Mouse (Mus musculus) limb, embryonic 14.5 days (tissue): Measurements from ENCODE around the gene Pla2g16. TPM values are rescaled to one million over a fixed set of nuclear protein-coding genes. Genes with fewer than 3 reads are reported as not detected.

Experiments used
- ATAC-seq: fragments of 200-750 bp; cut with Nextera tagmentation; 2 replicates; pipeline ENCODE4 v1.8.0; 2017; ENCODE audit warnings: low read depth, moderate number of reproducible peaks, moderate TSS enrichment; ENCODE audit not compliant: low FRiP score
- DNase-seq: peaks from one replicate; pipeline ENCODE4 v3.0.0-alpha.2; 2015; ENCODE audit warnings: low spot score
- H3K27ac ChIP-seq: fragments of 300-500 bp; sonication (generic); replicated peaks from 2 replicates; pipeline ENCODE4 v1.5.1; 2014; ENCODE audit warnings: low read depth, mild to moderate bottlenecking, low read length, moderate library complexity, mixed read lengths
- H3K27me3 ChIP-seq: fragments of 300-500 bp; sonication (generic); 2 replicates; pipeline ENCODE4 v1.6.1; 2014; ENCODE audit warnings: low read length, mixed read lengths; ENCODE audit not compliant: control insufficient read depth, insufficient read depth
- H3K36me3 ChIP-seq: fragments of 300-500 bp; sonication (generic); 2 replicates; pipeline ENCODE4 v1.6.1; 2014; ENCODE audit warnings: mild to moderate bottlenecking, low read length, moderate library complexity, mixed read lengths; ENCODE audit not compliant: control insufficient read depth, insufficient read depth
- H3K4me1 ChIP-seq: fragments of 300-500 bp; sonication (generic); 2 replicates; pipeline ENCODE4 v1.6.1; 2014; ENCODE audit warnings: antibody characterized with exemption, low read length, mixed read lengths; ENCODE audit not compliant: control insufficient read depth, insufficient read depth
- H3K4me2 ChIP-seq: fragments of 300-500 bp; sonication (generic); replicated peaks from 2 replicates; pipeline ENCODE4 v1.6.1; 2014; ENCODE audit warnings: low read depth, mild to moderate bottlenecking, low read length, moderate library complexity; ENCODE audit not compliant: severe bottlenecking
- H3K4me3 ChIP-seq: fragments of 300-500 bp; sonication (generic); replicated peaks from 2 replicates; pipeline ENCODE4 v1.5.1; 2014; ENCODE audit warnings: low read length
- H3K9ac ChIP-seq: fragments of 300-500 bp; sonication (generic); 2 replicates; pipeline ENCODE4 v1.6.1; 2014; ENCODE audit warnings: mild to moderate bottlenecking, low read depth, low read length, moderate library complexity; ENCODE audit not compliant: severe bottlenecking
- H3K9me3 ChIP-seq: fragments of 300-500 bp; sonication (generic); 2 replicates; pipeline ENCODE4 v1.6.1; 2016; ENCODE audit warnings: low read length; ENCODE audit not compliant: control insufficient read depth
- POLR2A ChIP-seq: fragments of 200-500 bp; IDR thresholded peaks from 2 replicates; pipeline ENCODE4 v1.8.0; 2012; ENCODE audit warnings: inconsistent platforms, mild to moderate bottlenecking, moderate library complexity, borderline replicate concordance; ENCODE audit not compliant: insufficient read depth, insufficient read length; ENCODE audit errors: extremely low read depth
- WGBS: fragments of 180-500 bp; shearing (Covaris S2); extraction: QIAGEN DNeasy Blood & Tissue Kit; methylation state at CpG from one replicate; pipeline ENCODE4 v1.1.7; 2014; 5-methylcytosine and 5-hydroxymethylcytosine counted together
- polyA plus RNA-seq, 2 experiments: library from polyadenylated mRNA; depleted of rRNA in 1 of 2; stranded (reverse) in 1 of 2; unstranded in 1 of 2; fragments of >200 nt; fragmentation: Nextera tagmentation in 1 of 2; extraction: Ambion mirVana in 1 of 2; gene quantifications; 2 replicates each; pipeline versions ENCODE4 v1.2.1 to v1.2.3; 2012 to 2014

The Pla2g16 gene
- polyA plus RNA-seq, 2 experiments: 9.2 to 13.3 TPM

DNA sequence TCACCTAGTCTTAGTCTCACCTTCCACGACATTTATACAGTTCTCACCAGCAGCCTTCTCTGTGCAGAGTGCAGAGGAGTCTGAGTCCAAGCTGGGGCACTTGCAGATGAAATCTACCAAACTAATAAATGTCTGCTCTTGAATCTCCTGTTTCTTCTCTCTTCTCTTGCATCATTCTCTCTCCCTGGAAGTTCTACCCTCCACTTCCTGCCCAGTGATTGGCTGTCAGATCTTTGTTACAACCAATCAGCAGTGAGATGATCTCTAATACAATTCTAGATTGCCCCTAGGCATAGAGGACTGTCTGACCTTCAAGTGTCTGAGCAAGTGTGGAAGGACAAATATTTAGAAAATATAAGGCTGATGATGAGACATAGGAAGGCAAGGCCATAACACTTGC, 18.9 kb downstream of the Pla2g16 start:
- TF ChIP-seq POLR2A: no peak

DNA sequence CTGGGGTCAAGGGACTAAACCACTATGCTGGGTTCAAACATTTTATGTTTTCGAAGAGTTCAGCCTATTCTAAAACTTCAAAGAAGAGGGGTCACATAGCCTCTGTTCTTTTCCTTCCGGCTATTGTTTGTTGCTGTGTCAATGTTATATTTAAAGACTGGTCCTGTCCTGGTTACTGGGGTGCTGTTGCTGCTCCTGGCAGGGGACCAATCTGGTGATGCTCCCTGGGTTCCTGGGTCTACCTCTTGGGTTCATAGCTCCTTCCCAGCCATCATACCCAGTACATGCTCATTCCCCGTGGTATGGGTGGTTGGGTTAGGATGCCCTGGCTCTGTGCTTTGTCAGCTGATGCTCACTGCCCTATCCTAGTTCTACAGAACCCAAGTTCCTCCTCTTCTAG, 20.5 kb downstream of the Pla2g16 start:
- H3K4me3 ChIP-seq: no peak overlapping the region
- H3K4me2 ChIP-seq: no peak overlapping the region
- no peaks in the 10 kb centered on the region for H3K4me1 ChIP-seq
- 85% methylated on average over 3 of the region's 3 CpGs for WGBS
- H3K9me3 ChIP-seq: no peaks in the 10 kb centered on the region
- no peak overlapping the region for H3K27ac ChIP-seq
- no peak for TF ChIP-seq POLR2A
- DNase-seq (no peak), ATAC-seq (no peak)
- H3K27me3 ChIP-seq: no peaks in the 10 kb centered on the region
- H3K9ac ChIP-seq: no peak overlapping the region
- no peaks in the 10 kb centered on the region for H3K36me3 ChIP-seq

More for the DNA sequence above, 18.9 kb downstream of the Pla2g16 start:
- Histone ChIP-seq H3K4me1 (no peaks in the 10 kb centered on the region), H3K27me3 (no peaks in the 10 kb centered on the region), H3K4me3 (no peak overlapping the region), H3K9me3 (no peaks in the 10 kb centered on the region), H3K27ac (no peak overlapping the region), H3K9ac (no peak overlapping the region), H3K4me2 (no peak overlapping the region), H3K36me3 (no peaks in the 10 kb centered on the region)
- 76% methylated on average over 1 of the region's 1 CpGs for WGBS
- ATAC-seq (no peak), DNase-seq (no peak)

DNA sequence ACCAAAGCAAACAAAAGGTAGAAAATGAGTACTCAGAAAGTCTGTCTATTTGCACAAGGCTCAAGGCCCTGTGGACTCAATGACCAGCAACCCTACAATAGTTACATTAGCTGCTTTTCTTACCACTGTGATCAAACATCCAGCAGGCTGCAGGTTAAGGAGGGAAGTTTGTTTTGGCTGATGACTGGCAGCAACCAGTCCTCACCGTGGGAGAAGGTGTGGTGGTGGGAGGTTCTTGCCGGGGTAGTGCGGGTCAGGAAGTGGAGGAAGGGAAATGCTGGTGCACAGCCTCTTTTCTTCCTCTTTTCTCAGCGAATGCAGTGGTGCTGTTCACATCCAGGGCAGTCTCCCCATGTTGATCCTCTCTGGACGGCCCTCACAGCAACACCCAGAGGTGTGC, 23.8 kb downstream of the Pla2g16 start:
- Histone ChIP-seq H3K9me3 (no peaks in the 10 kb centered on the region), H3K9ac (no peak overlapping the region), H3K4me1 (no peaks in the 10 kb centered on the region), H3K27ac (no peak overlapping the region), H3K4me3 (no peak overlapping the region), H3K4me2 (no peak overlapping the region), H3K27me3 (no peaks in the 10 kb centered on the region), H3K36me3 (no peaks in the 10 kb centered on the region)
- no peak for ATAC-seq
- TF ChIP-seq POLR2A: no peak
- 49% methylated on average over 5 of the region's 5 CpGs for WGBS
- DNase-seq: no peak

DNA sequence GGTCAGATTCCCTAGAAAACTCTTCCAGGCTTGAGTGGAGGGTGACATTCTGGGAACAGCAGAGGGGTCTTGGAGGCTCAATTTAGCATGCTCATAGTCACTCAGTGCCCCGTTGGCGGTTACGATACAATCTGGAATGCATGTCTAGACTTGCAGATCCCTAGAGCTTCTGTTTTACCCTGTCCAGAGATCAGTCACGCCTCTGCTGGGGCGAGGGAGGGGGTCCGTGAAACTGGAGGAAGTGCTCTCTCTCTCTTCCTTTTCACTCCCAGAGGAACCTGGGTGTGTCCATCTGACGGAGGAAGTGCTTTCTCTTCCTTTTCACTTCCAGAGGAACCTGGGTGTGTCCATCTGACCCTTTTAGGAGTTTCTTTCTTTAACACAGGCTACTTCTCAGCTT, 25.8 kb downstream of the Pla2g16 start:
- no peak overlapping the region for H3K4me3 ChIP-seq
- no peak for ATAC-seq
- no peak for TF ChIP-seq POLR2A
- no peaks in the 10 kb centered on the region for H3K36me3 ChIP-seq
- no peaks in the 10 kb centered on the region for H3K27me3 ChIP-seq
- no peaks in the 10 kb centered on the region for H3K9me3 ChIP-seq
- 45% methylated on average over 7 of the region's 7 CpGs for WGBS
- H3K4me1 ChIP-seq: no peaks in the 10 kb centered on the region
- H3K4me2 ChIP-seq: no peak overlapping the region
- DNase-seq: no peak
- no peak overlapping the region for H3K27ac ChIP-seq
- H3K9ac ChIP-seq: no peak overlapping the region

DNA sequence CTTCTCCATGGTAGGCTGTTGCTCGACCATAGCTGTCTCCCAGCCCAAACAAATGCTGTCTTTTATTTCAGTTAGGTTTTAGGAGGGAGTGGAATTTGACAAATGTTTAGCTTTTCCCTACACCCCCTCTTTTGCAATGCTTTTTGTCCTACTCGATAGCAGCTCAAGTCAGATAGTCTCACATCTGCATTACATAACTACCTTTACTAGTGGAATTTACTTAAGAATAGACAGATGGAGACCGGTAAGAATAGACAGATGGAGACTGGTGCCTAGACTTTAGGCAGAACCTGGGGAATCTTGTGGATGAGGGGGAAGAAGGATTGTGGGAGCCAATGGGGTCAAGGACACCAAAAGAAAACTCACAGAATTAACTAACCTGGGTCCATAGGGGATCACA, 26.3 kb downstream of the Pla2g16 start:
- Histone ChIP-seq H3K4me2 (no peak overlapping the region), H3K9me3 (no peaks in the 10 kb centered on the region), H3K4me1 (no peaks in the 10 kb centered on the region), H3K27me3 (no peaks in the 10 kb centered on the region), H3K9ac (no peak overlapping the region), H3K4me3 (no peak overlapping the region), H3K27ac (no peak overlapping the region), H3K36me3 (no peaks in the 10 kb centered on the region)
- DNase-seq (no peak), ATAC-seq (no peak)
- WGBS: 65% methylated on average over 3 of the region's 3 CpGs
- no peak for TF ChIP-seq POLR2A

DNA sequence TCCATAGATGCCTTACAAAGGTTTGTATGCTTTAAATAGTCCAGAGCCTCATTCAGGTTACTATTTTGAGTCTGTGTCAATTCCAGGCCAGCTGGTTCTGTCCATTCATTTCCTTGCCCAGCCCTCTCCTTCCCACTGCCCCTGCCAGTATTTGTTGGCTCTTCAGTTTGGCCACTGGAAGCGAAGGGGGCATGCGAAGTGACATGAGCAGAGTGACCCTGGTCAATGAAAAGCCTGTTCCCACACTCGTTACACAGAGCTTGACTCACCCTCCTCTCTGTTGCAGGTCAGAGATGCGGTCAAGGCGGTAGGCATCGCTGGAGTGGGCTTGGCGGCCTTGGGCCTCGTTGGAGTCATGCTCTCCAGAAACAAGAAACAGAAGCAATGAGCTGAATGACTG, 28.0 kb downstream of the Pla2g16 start:
- 78% methylated on average over 8 of the region's 8 CpGs for WGBS
- Histone ChIP-seq H3K4me3 (no peak overlapping the region), H3K27me3 (no peaks in the 10 kb centered on the region), H3K4me2 (no peak overlapping the region), H3K27ac (no peak overlapping the region), H3K4me1 (no peaks in the 10 kb centered on the region), H3K9ac (no peak overlapping the region), H3K9me3 (no peaks in the 10 kb centered on the region), H3K36me3 (no peaks in the 10 kb centered on the region)
- TF ChIP-seq POLR2A: no peak
- no peak for ATAC-seq
- DNase-seq: no peak
